Mouse (Mus musculus): ENCODE measurements around the gene Inip. TPM values are rescaled to one million over a fixed set of nuclear protein-coding genes. Genes with fewer than 3 reads are reported as not detected.

The Inip gene
- polyA plus RNA-seq, 1 experiment from 2014 or later, result 102 TPM

DNA sequence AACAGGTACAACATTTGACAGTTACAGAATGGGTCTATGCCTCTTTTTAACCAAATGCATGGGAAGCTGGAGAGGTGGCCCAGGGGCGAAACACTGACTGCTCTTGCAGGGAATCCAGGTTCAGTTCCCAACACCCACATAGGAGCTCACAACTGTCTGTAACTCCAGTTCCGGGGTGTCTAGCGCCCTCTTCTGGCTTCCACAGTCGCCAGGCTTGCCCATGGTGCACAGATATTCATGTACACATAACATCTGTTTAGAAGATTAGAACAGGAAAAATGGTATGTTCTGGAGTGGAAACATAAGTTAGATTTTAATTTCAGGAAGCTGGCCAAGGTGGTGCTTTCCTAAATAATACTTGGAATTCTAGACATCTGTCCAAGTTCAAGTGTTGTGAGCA lies 41.4 kb downstream of the Inip start:
- no peak for DNase-seq (ENCODE audit: extremely low spot score, low spot score)
- 75% methylated on average over 4 of the region's 4 CpGs for whole genome bisulfite sequencing

DNA sequence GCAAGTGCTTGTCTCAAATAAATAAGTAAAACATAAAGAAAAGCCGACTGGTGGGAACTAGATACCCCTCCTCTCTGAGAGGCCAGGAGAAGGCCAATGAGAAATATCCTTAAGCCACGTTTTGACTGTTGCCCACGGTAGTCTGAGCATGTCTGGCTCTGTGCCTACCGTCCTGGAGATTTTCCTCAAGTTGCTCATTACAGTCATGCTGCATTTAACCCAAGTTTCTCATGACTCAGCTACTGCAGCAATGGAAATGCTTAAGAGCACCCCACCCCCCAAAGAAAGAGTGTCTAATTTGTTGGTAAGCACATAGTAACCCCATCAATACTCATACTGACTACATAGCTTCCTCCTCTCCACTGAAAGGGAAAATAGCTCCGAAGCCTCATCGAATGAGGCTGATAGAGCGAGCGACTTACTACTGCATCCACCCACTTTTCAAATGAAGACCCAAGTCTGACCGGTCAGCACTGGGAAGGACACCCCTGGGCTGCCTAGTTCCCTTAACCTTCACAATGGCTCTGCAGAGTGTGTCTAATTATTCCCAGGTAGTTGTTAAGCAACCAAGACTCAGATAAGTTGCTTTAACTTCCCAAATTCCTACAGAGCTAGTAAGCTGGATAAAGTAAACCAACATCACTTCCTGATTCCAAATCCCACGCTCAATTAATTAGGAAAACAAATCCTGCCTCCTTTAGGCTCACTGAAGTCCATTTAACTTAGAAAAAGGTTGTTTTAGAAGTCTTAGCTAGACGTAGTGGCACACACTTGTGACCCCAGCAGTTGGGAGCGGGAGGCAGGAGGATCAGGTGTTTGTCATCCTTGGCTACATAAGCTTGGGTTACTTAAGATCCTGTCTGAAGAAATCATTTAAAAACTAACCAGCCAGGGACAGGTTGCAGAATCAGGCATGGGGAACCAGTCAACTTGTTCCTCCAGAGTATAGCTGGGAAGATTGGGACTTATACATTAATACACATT lies 43.6 kb downstream of the Inip start:
- WGBS, result 84% methylated on average over 12 of the region's 12 CpGs
- Histone ChIP-seq H3K9me3 (no peaks in the 10 kb centered on the region), H3K4me3 (no peak overlapping the region), H3K4me1 (no peaks in the 10 kb centered on the region), H3K27ac (no peak overlapping the region), H3K27me3 (ENCODE audit: poor library complexity, severe bottlenecking) (no peaks in the 10 kb centered on the region), H3K36me3 (replicated peaks) (peaks cover 8% of the 10 kb centered on the region)
- DNase-seq (ENCODE audit: extremely low spot score, low spot score), result no peak

More for the DNA sequence above, 41.4 kb downstream of the Inip start:
- peaks cover 3% of the 10 kb centered on the region; the same call in 1 of the 2 replicates for H3K36me3 ChIP-seq (replicated peaks)
- no peaks in the 10 kb centered on the region for H3K9me3 ChIP-seq
- no peak overlapping the region for H3K4me3 ChIP-seq
- H3K27ac ChIP-seq, result no peak overlapping the region
- H3K4me1 ChIP-seq, result peaks cover 4% of the 10 kb centered on the region
- no peaks in the 10 kb centered on the region for H3K27me3 ChIP-seq (ENCODE audit: poor library complexity, severe bottlenecking)

DNA sequence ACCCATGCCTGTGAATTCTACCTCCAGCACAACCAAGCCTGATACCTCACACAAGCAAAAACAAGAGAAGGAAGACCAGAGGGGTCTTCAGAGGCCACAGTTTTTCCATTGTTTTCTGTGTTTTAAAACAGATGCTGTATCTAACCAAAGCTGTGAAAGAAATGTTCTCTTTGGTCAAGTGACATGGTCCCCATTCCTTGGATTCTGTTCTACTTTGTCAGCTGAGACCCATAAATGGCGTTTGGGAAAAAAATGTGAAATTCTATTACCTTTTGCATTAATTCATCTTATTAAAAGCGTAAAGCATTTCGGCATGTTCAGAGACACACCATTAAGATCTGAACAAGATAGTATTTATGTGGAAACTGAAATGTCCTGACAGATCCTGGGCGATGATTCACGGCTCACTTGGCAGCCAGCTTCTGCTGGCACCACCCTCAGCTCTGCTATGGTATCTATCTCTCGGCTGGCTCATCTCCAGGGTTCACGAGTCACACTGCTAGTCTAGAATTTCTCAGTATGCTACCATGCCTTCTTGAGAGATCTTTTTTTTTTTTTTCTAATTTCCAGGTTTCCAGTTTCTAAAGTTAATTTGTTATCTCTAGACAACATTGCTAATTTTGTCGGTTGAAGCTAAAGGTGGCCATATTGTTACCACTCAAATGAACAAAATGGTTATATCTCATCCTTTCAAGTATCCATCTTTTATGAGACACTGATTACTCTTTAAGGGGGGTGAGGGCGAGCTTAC lies 44.9 kb downstream of the Inip start:
- H3K9me3 ChIP-seq, result no peaks in the 10 kb centered on the region
- no peak overlapping the region for H3K4me3 ChIP-seq
- no peak for DNase-seq (ENCODE audit: extremely low spot score, low spot score)
- no peak overlapping the region for H3K27ac ChIP-seq
- no peaks in the 10 kb centered on the region for H3K4me1 ChIP-seq
- peaks cover 15% of the 10 kb centered on the region for H3K36me3 ChIP-seq (replicated peaks)
- no peaks in the 10 kb centered on the region for H3K27me3 ChIP-seq (ENCODE audit: poor library complexity, severe bottlenecking)
- 94% methylated on average over 9 of the region's 9 CpGs for WGBS

DNA sequence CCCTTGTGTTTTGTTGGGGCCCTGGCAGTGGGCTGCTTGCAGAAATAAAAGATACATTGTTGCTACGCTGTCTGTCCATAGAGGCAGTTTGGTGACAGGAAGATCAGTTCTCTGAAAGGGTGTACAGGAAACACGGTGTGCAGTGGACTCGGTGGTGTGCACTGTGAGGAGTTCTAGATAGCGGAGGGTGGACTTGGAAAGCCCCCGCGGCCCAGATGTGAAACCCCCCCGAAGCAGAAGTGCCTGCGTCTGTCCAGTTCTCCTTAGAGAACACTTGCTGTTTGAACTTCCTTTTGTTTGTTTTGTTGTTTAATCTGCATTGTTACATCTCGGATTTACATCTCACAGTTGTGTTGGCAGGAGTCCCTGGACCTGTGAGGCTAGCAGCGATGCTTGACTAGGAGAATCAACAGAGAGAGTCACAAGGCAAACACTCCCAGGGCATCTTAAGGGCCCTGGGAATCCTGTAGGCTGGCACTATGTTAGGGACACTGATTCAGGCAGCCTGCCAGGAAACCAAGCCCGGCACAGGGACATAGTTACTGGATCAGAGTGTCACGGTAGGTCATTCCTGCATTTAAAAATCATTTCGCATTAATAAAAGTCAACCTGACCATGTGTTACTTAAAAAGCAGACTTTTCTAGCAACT lies 47.8 kb downstream of the Inip start:
- Histone ChIP-seq H3K4me3 (no peak overlapping the region), H3K4me1 (no peaks in the 10 kb centered on the region), H3K27me3 (ENCODE audit: poor library complexity, severe bottlenecking) (no peaks in the 10 kb centered on the region), H3K9me3 (no peaks in the 10 kb centered on the region), H3K27ac (no peak overlapping the region), H3K36me3 (replicated peaks) (peaks cover 15% of the 10 kb centered on the region)
- DNase-seq (ENCODE audit: extremely low spot score, low spot score), result no peak
- 82% methylated on average over 13 of the region's 13 CpGs for WGBS

DNA sequence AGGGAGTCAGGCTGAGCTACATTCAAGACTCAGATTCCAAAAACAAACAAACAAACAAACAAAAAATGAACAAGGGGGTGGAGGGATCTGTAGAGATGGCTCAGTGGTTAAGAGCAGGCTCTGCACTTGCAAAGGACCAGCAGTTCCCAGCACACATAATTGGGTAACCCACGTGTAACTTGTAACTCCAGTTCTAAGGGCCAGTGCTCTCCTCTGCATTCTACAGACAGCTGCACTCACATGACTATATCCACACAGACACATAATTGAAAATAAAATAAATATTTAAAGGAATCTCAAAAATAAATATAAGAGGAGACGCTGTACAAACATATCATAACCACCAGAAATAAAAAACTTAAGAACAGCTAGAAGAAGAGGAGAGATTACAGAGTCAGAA lies 61.5 kb downstream of the Inip start:
- H3K27ac ChIP-seq, result no peak overlapping the region
- H3K4me3 ChIP-seq, result no peak overlapping the region
- no peak for DNase-seq (ENCODE audit: extremely low spot score, low spot score)
- H3K4me1 ChIP-seq, result no peaks in the 10 kb centered on the region
- peaks cover 3% of the 10 kb centered on the region; the same call in 1 of the 2 replicates for H3K9me3 ChIP-seq
- no peaks in the 10 kb centered on the region for H3K27me3 ChIP-seq (ENCODE audit: poor library complexity, severe bottlenecking)
- 88% methylated on average over 2 of the region's 2 CpGs for WGBS
- H3K36me3 ChIP-seq (replicated peaks), result peaks cover 13% of the 10 kb centered on the region

DNA sequence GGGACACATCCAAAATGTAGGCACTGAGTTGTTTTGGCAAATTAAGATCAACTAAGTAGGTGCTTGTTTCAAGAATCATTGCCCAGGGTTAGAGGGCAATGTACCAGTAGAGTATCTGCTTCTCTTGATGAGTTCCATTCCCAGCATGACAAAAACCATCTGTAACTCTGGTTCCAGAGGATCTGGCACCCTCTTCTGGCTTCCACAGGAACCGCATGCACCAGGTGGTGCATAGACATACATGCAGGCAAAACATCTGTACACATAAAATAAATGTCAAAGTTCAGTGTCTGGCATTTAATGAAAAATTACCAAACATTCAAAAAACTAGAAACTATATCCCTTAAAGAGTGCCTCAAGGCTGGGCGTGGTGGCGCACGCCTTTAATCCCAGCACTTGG lies 62.1 kb downstream of the Inip start:
- H3K9me3 ChIP-seq, result peaks cover 3% of the 10 kb centered on the region; the same call in 1 of the 2 replicates
- H3K4me1 ChIP-seq, result no peaks in the 10 kb centered on the region
- no peak overlapping the region for H3K4me3 ChIP-seq
- H3K27me3 ChIP-seq (ENCODE audit: poor library complexity, severe bottlenecking), result no peaks in the 10 kb centered on the region
- WGBS, result 96% methylated on average over 4 of the region's 4 CpGs
- no peak overlapping the region for H3K27ac ChIP-seq
- H3K36me3 ChIP-seq (replicated peaks), result peaks cover 13% of the 10 kb centered on the region
- DNase-seq (ENCODE audit: extremely low spot score, low spot score), result no peak

DNA sequence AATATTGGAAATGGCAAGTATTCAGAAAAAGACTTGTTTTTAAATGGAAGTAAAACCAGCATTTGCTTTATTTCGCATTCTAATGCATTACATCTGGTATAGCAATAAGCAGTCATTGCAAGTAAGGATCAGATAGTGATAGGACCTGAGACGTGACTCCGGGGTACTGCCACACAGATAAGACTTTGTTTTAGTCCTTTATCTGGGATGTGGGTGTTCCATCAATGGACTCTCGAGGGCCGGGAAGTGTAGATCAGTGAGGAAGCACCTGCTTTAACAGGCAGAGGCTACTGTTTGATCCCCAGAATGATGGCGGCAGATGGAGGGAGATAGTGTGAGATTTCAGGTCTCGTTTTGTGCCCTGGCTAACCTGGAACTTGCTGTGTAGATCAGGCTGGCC lies 69.8 kb downstream of the Inip start:
- H3K4me3 ChIP-seq, result no peak overlapping the region
- no peaks in the 10 kb centered on the region for H3K9me3 ChIP-seq
- H3K4me1 ChIP-seq, result peaks cover 6% of the 10 kb centered on the region
- DNase-seq (ENCODE audit: extremely low spot score, low spot score), result no peak
- 89% methylated on average over 7 of the region's 7 CpGs for WGBS
- no peaks in the 10 kb centered on the region for H3K27me3 ChIP-seq (ENCODE audit: poor library complexity, severe bottlenecking)
- no peak overlapping the region for H3K27ac ChIP-seq
- 0 out of 2 replicates have a peak, but pooled peaks cover 2% of the 10 kb centered on the region for H3K36me3 ChIP-seq (replicated peaks)

DNA sequence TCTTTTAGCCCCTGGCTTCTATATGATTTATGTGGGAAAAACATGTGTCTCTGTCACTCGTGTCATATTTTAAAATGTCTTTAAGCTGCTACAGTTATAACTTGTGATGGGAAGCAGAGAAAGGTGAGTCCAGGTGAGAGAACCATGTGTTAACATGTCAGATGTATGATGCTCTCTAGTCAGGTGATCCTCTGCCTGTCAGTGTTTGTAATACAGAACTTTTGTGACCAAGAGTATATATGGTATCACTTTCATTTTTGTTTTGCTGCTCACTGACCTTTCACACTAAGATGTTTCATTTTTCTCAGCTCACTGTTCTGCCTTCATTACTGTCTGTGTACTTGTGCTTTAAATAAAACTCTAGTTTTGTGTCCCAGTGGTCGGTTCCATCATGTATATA lies 72.5 kb downstream of the Inip start:
- Histone ChIP-seq H3K27me3 (ENCODE audit: poor library complexity, severe bottlenecking) (no peaks in the 10 kb centered on the region), H3K27ac (no peak overlapping the region), H3K4me3 (no peak overlapping the region), H3K36me3 (replicated peaks) (no peaks in the 10 kb centered on the region), H3K9me3 (no peaks in the 10 kb centered on the region), H3K4me1 (peaks cover 6% of the 10 kb centered on the region)
- DNase-seq (ENCODE audit: extremely low spot score, low spot score), result no peak
- 88% methylated on average over 2 of the region's 2 CpGs for WGBS

DNA sequence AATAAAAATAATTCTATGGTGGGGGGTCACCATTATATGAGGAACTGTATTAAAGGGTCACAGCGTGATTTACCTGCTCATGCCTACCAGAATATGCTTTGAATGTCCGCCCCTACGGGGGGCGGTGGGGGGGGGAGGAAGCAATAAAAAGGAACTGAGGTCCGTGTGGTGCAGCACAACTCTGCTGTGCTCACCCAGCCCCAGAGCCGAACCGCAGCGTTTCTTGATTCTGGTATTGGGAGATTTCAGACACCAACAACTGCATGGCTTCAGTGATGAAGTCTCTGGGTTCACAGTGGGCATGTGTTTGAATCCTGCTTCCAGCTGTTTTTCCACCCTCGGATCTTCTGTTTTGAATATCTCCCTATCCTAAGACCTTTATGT lies 73.5 kb downstream of the Inip start:
- no peak overlapping the region for H3K4me3 ChIP-seq
- H3K27ac ChIP-seq, result no peak overlapping the region
- WGBS, result 86% methylated on average over 9 of the region's 9 CpGs
- no peak for DNase-seq (ENCODE audit: extremely low spot score, low spot score)
- no peaks in the 10 kb centered on the region for H3K36me3 ChIP-seq (replicated peaks)
- H3K9me3 ChIP-seq, result no peaks in the 10 kb centered on the region
- H3K4me1 ChIP-seq, result peaks cover 6% of the 10 kb centered on the region
- H3K27me3 ChIP-seq (ENCODE audit: poor library complexity, severe bottlenecking), result no peaks in the 10 kb centered on the region

DNA sequence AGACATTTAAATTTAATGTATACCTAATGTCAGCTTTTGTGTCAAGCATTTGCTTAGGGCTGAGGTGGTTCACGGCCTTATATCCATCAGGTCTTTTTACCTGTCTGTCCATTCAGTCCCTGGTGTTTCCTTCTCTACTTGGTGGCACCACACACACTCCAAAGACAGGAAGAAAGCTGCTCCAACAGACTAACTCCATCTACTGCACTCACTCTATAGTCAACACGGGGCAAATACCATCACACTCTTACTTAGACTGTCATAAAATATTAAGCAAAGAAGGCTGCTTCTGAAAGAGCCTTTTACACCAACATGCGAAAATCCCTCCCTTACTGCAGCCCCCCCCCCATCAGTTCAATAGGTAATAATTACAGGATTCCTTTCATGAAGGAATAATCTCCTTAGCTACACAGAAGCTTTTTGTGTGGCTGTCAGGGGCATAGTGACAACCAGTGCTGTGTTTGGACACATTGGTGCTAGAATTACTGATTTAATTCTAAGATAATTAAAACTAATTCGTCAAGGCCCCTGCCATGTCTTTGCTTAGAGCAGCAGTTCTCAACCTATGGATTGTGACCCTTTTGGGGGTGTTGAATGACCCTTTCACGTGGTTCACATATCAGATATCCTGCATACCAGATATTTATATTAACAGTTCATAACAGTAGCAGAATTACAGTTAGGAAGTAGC lies 74.1 kb downstream of the Inip start:
- Histone ChIP-seq H3K4me3 (no peak overlapping the region), H3K27ac (no peak overlapping the region), H3K4me1 (peaks cover 6% of the 10 kb centered on the region), H3K27me3 (ENCODE audit: poor library complexity, severe bottlenecking) (no peaks in the 10 kb centered on the region), H3K9me3 (no peaks in the 10 kb centered on the region), H3K36me3 (replicated peaks) (no peaks in the 10 kb centered on the region)
- no peak for DNase-seq (ENCODE audit: extremely low spot score, low spot score)
- 56% methylated on average over 5 of the region's 5 CpGs for WGBS

DNA sequence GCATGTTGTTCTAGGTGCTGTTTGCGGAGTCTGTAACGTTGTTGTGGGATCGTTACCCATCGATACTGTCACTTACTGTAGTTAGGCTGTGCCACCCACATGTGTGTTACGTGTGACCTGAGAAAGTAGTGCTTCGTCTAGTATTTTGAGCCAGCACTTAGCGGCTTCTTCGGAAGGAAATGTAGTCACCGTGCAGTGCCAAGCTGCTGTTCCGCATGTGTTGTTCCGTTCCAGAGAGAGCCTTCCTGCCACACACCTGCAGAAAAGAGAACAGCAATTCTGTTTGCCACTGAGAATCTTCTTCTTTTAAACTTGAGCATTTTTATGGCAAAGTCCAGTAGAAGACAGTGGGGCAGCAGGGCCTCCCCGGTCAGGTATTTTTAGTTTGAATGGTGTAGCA lies 74.9 kb downstream of the Inip start:
- DNase-seq (ENCODE audit: extremely low spot score, low spot score), result no peak
- H3K27ac ChIP-seq, result no peak overlapping the region
- no peaks in the 10 kb centered on the region for H3K9me3 ChIP-seq
- no peaks in the 10 kb centered on the region for H3K27me3 ChIP-seq (ENCODE audit: poor library complexity, severe bottlenecking)
- H3K36me3 ChIP-seq (replicated peaks), result no peaks in the 10 kb centered on the region
- no peak overlapping the region for H3K4me3 ChIP-seq
- WGBS, result 95% methylated on average over 12 of the region's 12 CpGs
- peaks cover 6% of the 10 kb centered on the region for H3K4me1 ChIP-seq

DNA sequence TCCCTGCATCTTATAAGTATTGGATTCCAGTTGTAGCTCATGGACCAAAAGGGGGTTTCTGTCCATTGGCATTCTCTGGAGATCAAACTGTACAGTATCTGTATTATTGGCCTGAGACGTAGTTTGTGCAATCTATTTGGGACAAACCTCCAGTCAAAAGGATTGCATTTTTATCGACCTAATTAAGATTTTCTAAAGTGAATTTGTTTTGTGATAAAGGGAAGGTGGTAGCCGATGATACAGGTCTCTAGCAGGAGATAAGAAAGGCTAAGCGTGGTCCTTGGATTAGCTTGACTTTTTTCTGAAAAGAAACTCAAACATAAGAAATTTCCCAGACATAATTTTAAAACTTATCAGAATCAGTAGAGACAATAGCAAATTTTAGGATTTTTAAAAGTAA lies 75.8 kb downstream of the Inip start:
- Histone ChIP-seq H3K4me1 (peaks cover 6% of the 10 kb centered on the region), H3K36me3 (replicated peaks) (peaks cover under 1% of the 10 kb centered on the region), H3K27me3 (ENCODE audit: poor library complexity, severe bottlenecking) (no peaks in the 10 kb centered on the region), H3K27ac (no peak overlapping the region), H3K9me3 (no peaks in the 10 kb centered on the region), H3K4me3 (no peak overlapping the region)
- DNase-seq (ENCODE audit: extremely low spot score, low spot score), result no peak
- WGBS, result 91% methylated on average over 4 of the region's 4 CpGs
